Mouse (Mus musculus) MEL (cell line): ENCODE results near the gene Smim5.

ENCODE experiments used
- CHD1 ChIP-seq: IDR thresholded peaks from 2 replicates; pipeline ENCODE4 v1.6.1; 2012; ENCODE audit warnings: low read depth, mild to moderate bottlenecking, inconsistent platforms, low read length, improper control_type of control experiment
- CTCF ChIP-seq, 3 experiments: IDR thresholded peaks in 2 of 3; conservative IDR thresholded peaks in 1 of 3; 2 replicates each; pipeline ENCODE4 v1.5.1; 2011 to 2012; ENCODE audit warnings: low read length in 3 of 3, low read depth in 2 of 3, mild to moderate bottlenecking in 2 of 3, improper control_type of control experiment in 1 of 3, inconsistent platforms in 1 of 3, mixed read lengths in 1 of 3, moderate library complexity in 1 of 3; ENCODE audit not compliant: control insufficient read depth in 1 of 3, insufficient read depth in 1 of 3, poor library complexity in 1 of 3, severe bottlenecking in 1 of 3
- EP300 ChIP-seq, 2 experiments: IDR thresholded peaks; 2 replicates each; pipeline ENCODE4 v1.6.1; 2011; ENCODE audit warnings: improper control_type of control experiment in 2 of 2, low read length in 2 of 2, low read depth in 1 of 2, mild to moderate bottlenecking in 1 of 2
- GABPA ChIP-seq: IDR thresholded peaks from 2 replicates; pipeline ENCODE4 v1.6.1; 2012; ENCODE audit warnings: low read depth, mild to moderate bottlenecking, inconsistent platforms, low read length, improper control_type of control experiment, moderate library complexity
- JUND ChIP-seq: IDR thresholded peaks from 2 replicates; pipeline ENCODE4 v1.6.1; 2011; ENCODE audit warnings: low read depth, mild to moderate bottlenecking, improper control_type of control experiment, low read length
- KAT2A ChIP-seq: conservative IDR thresholded peaks from 2 replicates; pipeline ENCODE4 v1.6.1; 2012; ENCODE audit warnings: low read depth, low read length, improper control_type of control experiment, inconsistent platforms
- MAX ChIP-seq: IDR thresholded peaks from 2 replicates; pipeline ENCODE4 v1.6.1; 2011; ENCODE audit warnings: low read length, improper control_type of control experiment
- MAZ ChIP-seq: IDR thresholded peaks from 2 replicates; pipeline ENCODE4 v1.6.1; 2012; ENCODE audit warnings: low read depth, mild to moderate bottlenecking, inconsistent platforms, low read length, improper control_type of control experiment
- MEF2A ChIP-seq: IDR thresholded peaks from 2 replicates; pipeline ENCODE4 v1.6.1; 2014; ENCODE audit warnings: low read depth, mild to moderate bottlenecking, inconsistent platforms, low read length, improper control_type of control experiment; ENCODE audit not compliant: poor library complexity, insufficient replicate concordance, severe bottlenecking; ENCODE audit errors: extremely low read depth
- NRF1 ChIP-seq: IDR thresholded peaks from 2 replicates; pipeline ENCODE4 v1.6.1; 2014; ENCODE audit warnings: low read depth, mild to moderate bottlenecking, inconsistent platforms, low read length, improper control_type of control experiment, moderate library complexity; ENCODE audit not compliant: poor library complexity, insufficient read depth, severe bottlenecking
- POLR2A ChIP-seq, 2 experiments: IDR thresholded peaks; 2 replicates each; pipeline ENCODE4 v1.6.1; 2011 to 2012; ENCODE audit warnings: low read length in 2 of 2, mild to moderate bottlenecking in 2 of 2, control low read depth in 1 of 2, improper control_type of control experiment in 1 of 2, low read depth in 1 of 2, moderate library complexity in 1 of 2; ENCODE audit not compliant: control insufficient read depth in 1 of 2, insufficient read depth in 1 of 2, poor library complexity in 1 of 2
- USF2 ChIP-seq, 2 experiments: IDR thresholded peaks; 2 replicates each; pipeline ENCODE4 v1.6.1; 2011 to 2012; ENCODE audit warnings: improper control_type of control experiment in 2 of 2, low read length in 2 of 2, borderline replicate concordance in 1 of 2, inconsistent platforms in 1 of 2, low read depth in 1 of 2, mild to moderate bottlenecking in 1 of 2; ENCODE audit not compliant: insufficient read depth in 1 of 2
- ZC3H11A ChIP-seq: IDR thresholded peaks from 2 replicates; pipeline ENCODE4 v1.6.1; 2012; ENCODE audit warnings: low read depth, mild to moderate bottlenecking, inconsistent platforms, low read length, improper control_type of control experiment
- ZNF384 ChIP-seq: IDR thresholded peaks from 2 replicates; pipeline ENCODE4 v1.6.1; 2012; ENCODE audit warnings: low read depth, mild to moderate bottlenecking, inconsistent platforms, low read length, improper control_type of control experiment

DNA sequence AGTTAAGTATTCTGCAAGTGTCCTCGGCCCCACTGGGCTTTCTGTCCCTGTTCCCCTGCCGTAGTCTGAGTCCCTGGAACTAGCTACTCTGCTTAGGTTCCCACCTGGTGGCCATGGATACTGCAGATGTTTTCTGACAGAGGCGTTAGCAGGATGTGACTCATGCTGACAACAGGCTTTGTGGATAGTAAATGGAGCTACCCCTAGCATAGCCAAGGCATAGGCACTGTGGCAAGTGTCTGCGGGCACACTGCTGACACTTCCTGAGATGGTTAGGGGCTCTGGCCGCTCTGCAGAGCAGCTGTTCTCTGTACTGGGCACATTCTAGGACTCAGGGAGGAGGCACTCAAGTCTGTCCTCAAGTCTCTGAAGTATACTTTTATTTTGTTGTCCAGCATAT lies 54.9 kb downstream of the Smim5 start:
- TF ChIP-seq KAT2A (no peak), CTCF (IDR thresholded peaks at IDR 0.05 in 2 of 3, conservative IDR thresholded peaks at IDR 0.05 in 1 of 3; ENCODE audit: control insufficient read depth in 1 of 3, insufficient read depth in 1 of 3, low read depth in 2 of 3, low read length in 3 of 3, poor library complexity in 1 of 3, severe bottlenecking in 1 of 3) (no peak), MEF2A (no peak), GABPA (no peak), MAZ (no peak), JUND (no peak), ZC3H11A (no peak), NRF1 (no peak), EP300 (IDR thresholded peaks at IDR 0.05; ENCODE audit: low read depth in 1 of 2, low read length in 2 of 2) (no peak), USF2 (IDR thresholded peaks at IDR 0.05; ENCODE audit: borderline replicate concordance in 1 of 2, insufficient read depth in 1 of 2, low read depth in 1 of 2, low read length in 2 of 2) (no peak), POLR2A (IDR thresholded peaks at IDR 0.05; ENCODE audit: control insufficient read depth in 1 of 2, insufficient read depth in 1 of 2, low read depth in 1 of 2, low read length in 2 of 2, poor library complexity in 1 of 2) (no peak), MAX (no peak), CHD1 (no peak), ZNF384 (no peak)
